Mouse (Mus musculus) CH12.LX (cell line): ENCODE measurements around the gene Kcna10. TPM values are rescaled to one million over a fixed set of nuclear protein-coding genes. Genes with fewer than 3 reads are reported as not detected.

Experiments
- DNase-seq: peaks from one replicate; pipeline ENCODE4 v3.0.0-alpha.2; 2013; ENCODE audit errors: extremely low read depth
- H3K27ac ChIP-seq: 2 replicates; pipeline ENCODE4 v1.5.1; 2012; ENCODE audit warnings: low read depth, mild to moderate bottlenecking, control low read depth, moderate library complexity; ENCODE audit not compliant: insufficient read depth
- H3K27me3 ChIP-seq: replicated peaks from 2 replicates; pipeline ENCODE3; 2012; ENCODE audit warnings: inconsistent platforms
- H3K36me3 ChIP-seq, 2 experiments: replicated peaks in 1 of 2; 2 replicates each; pipeline versions ENCODE3 to v1.6.1; 2012; ENCODE audit warnings: inconsistent platforms in 1 of 2, low read length in 1 of 2, mild to moderate bottlenecking in 1 of 2, mixed read lengths in 1 of 2, moderate library complexity in 1 of 2; ENCODE audit not compliant: control insufficient read depth in 1 of 2, insufficient read depth in 1 of 2
- H3K4me1 ChIP-seq, 2 experiments: 2 replicates each; pipeline ENCODE4 v1.6.1; 2012; ENCODE audit warnings: inconsistent platforms in 1 of 2, moderate library complexity in 1 of 2; ENCODE audit not compliant: insufficient read depth in 2 of 2, control insufficient read depth in 1 of 2
- H3K4me2 ChIP-seq: 2 replicates; pipeline ENCODE4 v1.6.1; 2012; ENCODE audit warnings: low read depth, mild to moderate bottlenecking, control low read depth; ENCODE audit not compliant: poor library complexity, insufficient read depth, severe bottlenecking
- H3K4me3 ChIP-seq, 3 experiments: fragments of 150-350 bp in 1 of 3; sonication (generic) in 1 of 3; replicated peaks in 1 of 3; 2 replicates each; pipeline versions ENCODE3 to v1.5.1; 2011 to 2012; ENCODE audit warnings: low read depth in 2 of 3, low read length in 2 of 3, mild to moderate bottlenecking in 2 of 3, moderate library complexity in 2 of 3, control low read depth in 1 of 3, improper control_type of control experiment in 1 of 3, inconsistent platforms in 1 of 3, mixed read lengths in 1 of 3; ENCODE audit not compliant: poor library complexity in 1 of 3
- H3K79me2 ChIP-seq: replicated peaks from 2 replicates; pipeline ENCODE4 v1.6.1; 2012; ENCODE audit warnings: mild to moderate bottlenecking, moderate library complexity; ENCODE audit not compliant: control insufficient read depth, poor library complexity, insufficient read depth, severe bottlenecking; ENCODE audit errors: extremely low read depth
- H3K9ac ChIP-seq: 2 replicates; pipeline ENCODE4 v1.6.1; 2012; ENCODE audit warnings: low read depth, mild to moderate bottlenecking, control low read depth, moderate library complexity; ENCODE audit not compliant: insufficient read depth
- H3K9me3 ChIP-seq: replicated peaks from 2 replicates; pipeline ENCODE3; 2012; ENCODE audit warnings: low read length, inconsistent platforms, mixed read lengths
- CHD1 ChIP-seq: IDR thresholded peaks from 2 replicates; pipeline ENCODE4 v1.6.1; 2012; ENCODE audit warnings: low read depth, low read length, improper control_type of control experiment, inconsistent platforms
- CHD2 ChIP-seq: IDR thresholded peaks from 2 replicates; pipeline ENCODE4 v1.6.1; 2011; ENCODE audit warnings: low read length, improper control_type of control experiment
- CTCF ChIP-seq, 2 experiments: IDR thresholded peaks in 1 of 2; conservative IDR thresholded peaks in 1 of 2; 2 replicates each; pipeline ENCODE4 v1.5.1; 2011 to 2012; ENCODE audit warnings: low read depth in 2 of 2, low read length in 2 of 2, improper control_type of control experiment in 1 of 2, inconsistent platforms in 1 of 2, mild to moderate bottlenecking in 1 of 2, moderate library complexity in 1 of 2
- ELF1 ChIP-seq: IDR thresholded peaks from 2 replicates; pipeline ENCODE4 v1.6.1; 2014; ENCODE audit warnings: low read depth, mild to moderate bottlenecking, inconsistent platforms, low read length, improper control_type of control experiment
- ETS1 ChIP-seq: conservative IDR thresholded peaks from 2 replicates; pipeline ENCODE4 v1.6.1; 2012; ENCODE audit warnings: low read depth, mild to moderate bottlenecking, inconsistent platforms, low read length, improper control_type of control experiment, moderate library complexity
- GABPA ChIP-seq: IDR thresholded peaks from 2 replicates; pipeline ENCODE4 v1.6.1; 2012; ENCODE audit warnings: low read depth, low read length, improper control_type of control experiment, inconsistent platforms; ENCODE audit not compliant: insufficient replicate concordance
- HCFC1 ChIP-seq: IDR thresholded peaks from 2 replicates; pipeline ENCODE4 v1.6.1; 2012; ENCODE audit warnings: low read depth, mild to moderate bottlenecking, inconsistent platforms, low read length, improper control_type of control experiment
- JUN ChIP-seq: IDR thresholded peaks from 2 replicates; pipeline ENCODE4 v1.6.1; 2011; ENCODE audit warnings: low read depth, mild to moderate bottlenecking, low read length, improper control_type of control experiment, moderate library complexity; ENCODE audit not compliant: insufficient read depth
- JUND ChIP-seq: conservative IDR thresholded peaks from 2 replicates; pipeline ENCODE4 v1.6.1; 2011; ENCODE audit warnings: low read depth, low read length, improper control_type of control experiment
- KAT2A ChIP-seq: IDR thresholded peaks from 2 replicates; pipeline ENCODE4 v1.6.1; 2012; ENCODE audit warnings: low read length, improper control_type of control experiment, inconsistent platforms; ENCODE audit not compliant: insufficient replicate concordance
- MAFK ChIP-seq: IDR thresholded peaks from 2 replicates; pipeline ENCODE4 v1.6.1; 2011; ENCODE audit warnings: low read length, improper control_type of control experiment; ENCODE audit not compliant: insufficient replicate concordance
- MAZ ChIP-seq: IDR thresholded peaks from 2 replicates; pipeline ENCODE4 v1.6.1; 2012; ENCODE audit warnings: low read depth, mild to moderate bottlenecking, inconsistent platforms, low read length, improper control_type of control experiment, moderate library complexity
- MEF2A ChIP-seq: IDR thresholded peaks from 2 replicates; pipeline ENCODE4 v1.6.1; 2014; ENCODE audit warnings: low read depth, mild to moderate bottlenecking, inconsistent platforms, low read length, improper control_type of control experiment, borderline replicate concordance
- MXI1 ChIP-seq: IDR thresholded peaks from 2 replicates; pipeline ENCODE4 v1.6.1; 2011; ENCODE audit warnings: mild to moderate bottlenecking, low read depth, low read length, improper control_type of control experiment
- NELFE ChIP-seq: IDR thresholded peaks from 2 replicates; pipeline ENCODE4 v1.6.1; 2011; ENCODE audit warnings: low read depth, low read length, improper control_type of control experiment
- NRF1 ChIP-seq: IDR thresholded peaks from 2 replicates; pipeline ENCODE4 v1.6.1; 2014; ENCODE audit warnings: low read depth, mild to moderate bottlenecking, inconsistent platforms, low read length, improper control_type of control experiment, moderate library complexity
- POLR2AphosphoS2 ChIP-seq: IDR thresholded peaks from 2 replicates; pipeline ENCODE4 v1.6.1; 2011; ENCODE audit warnings: low read depth, low read length, improper control_type of control experiment
- RAD21 ChIP-seq: IDR thresholded peaks from 2 replicates; pipeline ENCODE4 v1.6.1; 2011; ENCODE audit warnings: low read depth, mild to moderate bottlenecking, low read length, improper control_type of control experiment, moderate library complexity
- TBP ChIP-seq: conservative IDR thresholded peaks from 2 replicates; pipeline ENCODE4 v1.6.1; 2011; ENCODE audit warnings: low read depth, low read length, improper control_type of control experiment
- TCF12 ChIP-seq: IDR thresholded peaks from 2 replicates; pipeline ENCODE4 v1.6.1; 2014; ENCODE audit warnings: low read depth, mild to moderate bottlenecking, inconsistent platforms, low read length, improper control_type of control experiment
- UBTF ChIP-seq: IDR thresholded peaks from 2 replicates; pipeline ENCODE4 v1.6.1; 2012; ENCODE audit warnings: low read depth, mild to moderate bottlenecking, inconsistent platforms, low read length, improper control_type of control experiment, moderate library complexity
- ZC3H11A ChIP-seq: IDR thresholded peaks from 2 replicates; pipeline ENCODE4 v1.6.1; 2012; ENCODE audit warnings: low read depth, mild to moderate bottlenecking, inconsistent platforms, low read length, improper control_type of control experiment
- ZKSCAN1 ChIP-seq: IDR thresholded peaks from 2 replicates; pipeline ENCODE4 v1.6.1; 2012; ENCODE audit warnings: low read depth, inconsistent platforms, low read length, improper control_type of control experiment, borderline replicate concordance
- ZNF384 ChIP-seq: IDR thresholded peaks from 2 replicates; pipeline ENCODE4 v1.6.1; 2012; ENCODE audit warnings: low read depth, low read length, improper control_type of control experiment, inconsistent platforms
- dilution Hi-C: fragments of 300-500 bp; cut with MboI; formaldehyde crosslinking; loops from 2 replicates; pipeline ENCODE4 v1.14.3; 2020; ENCODE audit warnings: low sequenced_read_pairs; ENCODE audit not compliant: extremely low pct_unique_long_range_greater_than_20kb, extremely low pct_ligation_motif_present
- in situ Hi-C: fragments of 300-500 bp; cut with MboI; formaldehyde crosslinking; loops from 3 replicates; pipeline ENCODE4 v1.14.3; 2019; ENCODE audit warnings: low sequenced_read_pairs, low pct_ligation_motif_present, low pct_unique_long_range_greater_than_20kb, mixed read lengths
- polyA plus RNA-seq: library from polyadenylated mRNA; unstranded; fragments of >175 nt; gene quantifications from 2 replicates; pipeline ENCODE4 v1.2.1, GENCODE M21; 2012; ENCODE audit warnings: low read depth; ENCODE audit not compliant: insufficient read length
- total RNA-seq, 2 experiments: library from RNA; depleted of rRNA; stranded (reverse); fragments of 300-350 nt in 1 of 2; fragments of >200 nt in 1 of 2; gene quantifications; 2 replicates each; pipeline ENCODE4 v1.2.3; 2012 to 2014

The Kcna10 gene
- total and polyA plus RNA-seq, 3 experiments = not detected

DNA sequence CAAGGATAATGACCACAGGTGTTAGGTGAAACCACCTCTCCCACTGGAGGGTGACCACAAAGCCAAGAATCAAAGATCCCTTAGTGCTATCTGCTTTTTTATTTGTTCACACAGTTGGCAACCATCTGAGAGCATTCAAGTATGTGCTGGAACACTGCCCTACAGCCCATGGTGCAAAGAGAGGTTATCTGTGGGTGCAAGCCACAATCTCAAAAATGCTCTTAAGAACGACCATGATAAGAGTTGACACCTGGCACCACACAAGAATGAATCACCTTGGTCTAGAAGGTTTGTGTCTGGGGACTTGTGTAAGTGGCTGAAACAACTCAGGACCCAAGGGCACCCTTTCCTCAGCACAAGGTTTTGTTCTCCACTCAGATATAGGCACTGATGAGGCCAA lies 40.4 kb downstream of the Kcna10 start:
- DNase-seq = no peak

DNA sequence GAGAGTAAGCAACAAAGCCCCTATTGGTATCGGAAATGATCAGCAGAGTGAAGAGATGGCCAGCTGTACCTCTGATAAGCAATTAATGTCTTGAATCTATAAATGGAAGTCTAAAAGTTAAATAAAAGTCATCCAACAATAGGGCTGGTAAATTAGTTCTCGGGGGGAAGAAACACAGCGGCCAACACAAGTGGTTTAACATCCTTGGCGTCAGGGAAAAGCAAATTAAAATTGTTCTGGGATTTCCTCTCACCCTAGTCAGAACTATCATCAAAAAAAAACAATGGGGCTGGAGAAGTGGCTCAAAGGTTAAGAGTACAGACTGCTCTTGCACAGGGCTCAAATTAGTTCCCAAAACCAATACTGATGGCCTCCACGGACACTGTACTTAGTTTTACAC lies 43.0 kb downstream of the Kcna10 start:
- H3K9me3 ChIP-seq = peaks cover 11% of the 10 kb centered on the region
- no peaks in the 10 kb centered on the region for H3K79me2 ChIP-seq
- no peak overlapping the region for H3K27ac ChIP-seq
- in situ Hi-C loops = no loop called here
- TF ChIP-seq ELF1 (no peak), CHD1 (no peak), MAFK (no peak), NELFE (no peak), CTCF (conservative IDR thresholded peaks at IDR 0.05 in 1 of 2, IDR thresholded peaks at IDR 0.05 in 1 of 2; ENCODE audit: low read depth in 2 of 2, low read length in 2 of 2) (no peak), ETS1 (no peak), KAT2A (no peak), TBP (no peak), TCF12 (no peak), ZC3H11A (no peak), POLR2AphosphoS2 (no peak), UBTF (no peak), JUND (no peak), MEF2A (no peak), GABPA (no peak), NRF1 (no peak), HCFC1 (no peak), RAD21 (no peak), ZNF384 (no peak)
- no peak overlapping the region for H3K9ac ChIP-seq
- peaks cover 2% of the 10 kb centered on the region for H3K27me3 ChIP-seq
- H3K4me3 ChIP-seq = no peak overlapping the region
- no peaks in the 10 kb centered on the region for H3K4me1 ChIP-seq
- H3K4me2 ChIP-seq = no peak overlapping the region
- dilution Hi-C loops = no loop called here
- DNase-seq = no peak
- no peaks in the 10 kb centered on the region for H3K36me3 ChIP-seq

More for the DNA sequence above, 40.4 kb downstream of the Kcna10 start:
- no peak overlapping the region for H3K27ac ChIP-seq
- H3K4me3 ChIP-seq = no peak overlapping the region
- peaks cover 3% of the 10 kb centered on the region for H3K27me3 ChIP-seq
- H3K9ac ChIP-seq = no peak overlapping the region
- TF ChIP-seq MAZ (no peak), JUND (no peak), KAT2A (no peak), ZKSCAN1 (no peak), MEF2A (no peak), MXI1 (no peak), CHD2 (no peak), CTCF (conservative IDR thresholded peaks at IDR 0.05 in 1 of 2, IDR thresholded peaks at IDR 0.05 in 1 of 2; ENCODE audit: low read depth in 2 of 2, low read length in 2 of 2) (no peak), JUN (no peak), MAFK (no peak), ETS1 (no peak)
- TF ChIP-seq, all 38 proteins: peak for 0
- Histone ChIP-seq H3K4me2 (no peak overlapping the region), H3K4me1 (no peaks in the 10 kb centered on the region), H3K79me2 (no peaks in the 10 kb centered on the region), H3K9me3 (peaks cover 11% of the 10 kb centered on the region), H3K36me3 (no peaks in the 10 kb centered on the region)
- dilution Hi-C loops (no loop called here), in situ Hi-C loops (no loop called here)
